Mouse (Mus musculus) cerebellum, adult 2 months (tissue): Measurements from ENCODE around the gene Commd8.

ENCODE experiments used
- CTCF ChIP-seq: fragments of 200-500 bp; IDR thresholded peaks from 2 replicates; pipeline ENCODE4 v1.5.1; 2011; ENCODE audit warnings: low read depth, mild to moderate bottlenecking, control low read depth, low read length, moderate library complexity, borderline replicate concordance; ENCODE audit not compliant: insufficient read depth
- POLR2A ChIP-seq: fragments of 200-500 bp; IDR thresholded peaks from 2 replicates; pipeline ENCODE4 v1.6.1; 2011; ENCODE audit warnings: low read length, control low read depth, borderline replicate concordance; ENCODE audit not compliant: insufficient read depth

GRCm38 (mm10) chr5:72164386-72164785 is 3.6 kb downstream of the Commd8 start:
- TF ChIP-seq CTCF, result no peak
- no peak for TF ChIP-seq POLR2A
